Mouse (Mus musculus) embryo, embryonic 10 days (tissue): Measurements from ENCODE around the gene Olfr120.
"Not testable (repeated sequence)": the region's sequence is repeated elsewhere in the genome, so short reads cannot be mapped to it uniquely, and the experiment has no call there.

Experiments used
- DNase-seq: peaks from one replicate; pipeline ENCODE4 v3.0.0-alpha.2; 2015; ENCODE audit warnings: low spot score

Gene Olfr120

DNA sequence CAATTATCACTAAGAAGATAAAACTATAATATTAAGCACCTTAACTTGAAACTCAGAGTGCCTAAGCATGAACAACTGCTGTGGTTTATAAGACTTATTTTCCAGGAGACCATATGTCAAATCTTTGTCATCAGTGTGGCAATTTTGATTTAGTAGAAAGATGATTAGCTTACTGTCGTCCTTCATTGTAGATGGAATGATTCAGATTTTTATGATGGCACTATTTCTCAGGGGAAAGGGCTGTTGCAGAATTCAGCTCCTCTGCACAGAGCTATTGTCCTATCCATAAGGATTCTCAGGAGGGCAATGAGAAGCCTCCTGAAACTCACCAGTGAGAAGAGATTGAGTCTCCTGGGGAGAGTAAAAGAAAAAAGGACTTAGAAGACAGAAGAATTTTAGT lies at the start of gene Olfr120:
Gene Olfr120, plus strand, starts transcription at position 301 of the 400 bp plus-strand sequence.
- DNase-seq = no peak

DNA sequence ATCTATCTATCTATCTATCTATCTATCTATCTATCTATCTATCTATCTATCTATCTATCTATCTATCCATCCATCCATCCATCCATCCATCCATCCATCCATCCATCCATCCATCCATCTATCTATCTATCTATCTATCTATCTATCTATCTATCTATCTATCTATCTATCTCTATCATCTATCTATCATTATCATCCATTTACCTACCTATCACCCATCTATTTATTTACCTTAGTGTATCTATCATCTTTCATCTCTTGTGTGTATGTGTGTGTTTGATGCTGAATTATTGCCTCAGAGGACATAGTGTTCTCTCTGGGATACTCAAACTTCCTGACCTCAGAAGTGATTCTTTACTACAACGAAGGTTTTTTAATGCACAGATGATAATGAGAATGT lies 25.3 kb upstream of the Olfr120 start, which contains the start of gene Olfr119:
Gene Olfr119, plus strand, starts transcription at position 301 of the 400 bp plus-strand sequence.
- DNase-seq = not testable (repeated sequence)

DNA sequence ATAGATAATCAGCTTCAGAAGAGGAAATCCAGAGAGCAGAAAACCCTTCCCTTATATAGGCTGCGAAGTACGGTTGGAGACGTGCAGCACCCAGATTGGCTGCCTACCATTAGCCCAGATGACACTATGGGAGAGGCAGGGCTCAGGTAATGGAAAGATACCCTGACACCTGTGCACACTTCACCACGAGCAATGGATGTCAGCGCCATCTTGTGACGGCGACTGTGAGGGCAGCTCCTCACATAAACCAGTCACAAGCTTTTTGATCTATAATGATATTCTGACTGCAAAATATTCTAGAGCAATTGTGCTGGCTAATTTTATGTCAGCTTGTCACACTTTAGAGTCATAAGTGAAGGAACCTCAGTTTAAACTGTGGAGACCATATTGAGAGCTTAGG lies 16.5 kb downstream of the Olfr120 start:
- DNase-seq = no peak

DNA sequence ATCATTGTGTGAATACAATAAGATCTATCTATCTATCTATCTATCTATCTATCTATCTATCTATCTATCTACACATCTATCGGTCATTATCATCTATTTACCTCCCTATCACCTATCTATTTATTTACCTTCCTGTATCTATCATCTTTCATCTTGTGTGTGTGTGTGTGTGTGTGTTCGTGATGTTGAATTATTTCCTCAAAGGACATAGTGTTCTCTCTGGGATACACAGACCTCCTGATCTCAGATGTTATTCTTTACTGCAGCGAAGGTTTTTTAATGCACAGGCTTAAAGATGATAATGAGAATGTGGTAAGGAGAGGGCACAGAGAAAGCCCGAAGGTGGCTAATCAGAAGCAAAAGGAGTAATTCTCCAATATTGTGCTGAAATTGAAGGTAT lies 46.7 kb downstream of the Olfr120 start, which contains the start of gene Olfr122:
Gene Olfr122, plus strand, starts transcription at position 301 of the 400 bp plus-strand sequence.
- DNase-seq = no peak
